Mouse (Mus musculus) colon, adult 2 months (tissue): ENCODE data around the gene Ifit1bl2. TPM values are rescaled to one million over a fixed set of nuclear protein-coding genes. Genes with fewer than 3 reads are reported as not detected.

ENCODE experiments used
- polyA plus RNA-seq: library from polyadenylated mRNA; depleted of rRNA; stranded (reverse); fragments of >200 nt; gene quantifications from 2 replicates; pipeline ENCODE4 v1.2.3, GENCODE M21; 2012; rRNA removed

Ifit1bl2 gene
- 0.57 and 1.0 TPM in 2 replicates for polyA plus RNA-seq

DNA sequence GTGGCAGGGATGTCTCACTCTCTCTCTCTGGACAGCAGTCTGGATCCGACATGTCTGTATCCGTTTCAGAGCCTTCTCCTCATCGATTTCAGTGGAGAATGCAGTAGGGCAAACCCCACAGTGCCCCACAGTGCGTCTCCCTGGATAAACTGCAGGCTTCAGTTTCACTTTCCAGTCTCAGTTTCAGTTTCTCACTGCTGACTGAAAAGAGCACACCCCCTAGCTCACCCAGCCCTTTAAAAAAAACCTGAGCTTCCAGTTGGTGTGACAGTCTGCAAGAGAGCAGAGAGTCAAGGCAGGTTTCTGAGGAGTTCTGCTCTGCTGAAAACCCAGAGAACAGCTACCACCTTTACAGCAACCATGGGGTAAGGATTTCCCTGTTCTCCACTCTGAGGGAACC, at the start of gene Ifit1bl2, which contains the start of gene Ifit1:
Gene Ifit1bl2 (minus strand): TSS at position 121 of the 400 bp plus-strand sequence.
Gene Ifit1 (plus strand): TSS at position 249 of the 400 bp plus-strand sequence.

DNA sequence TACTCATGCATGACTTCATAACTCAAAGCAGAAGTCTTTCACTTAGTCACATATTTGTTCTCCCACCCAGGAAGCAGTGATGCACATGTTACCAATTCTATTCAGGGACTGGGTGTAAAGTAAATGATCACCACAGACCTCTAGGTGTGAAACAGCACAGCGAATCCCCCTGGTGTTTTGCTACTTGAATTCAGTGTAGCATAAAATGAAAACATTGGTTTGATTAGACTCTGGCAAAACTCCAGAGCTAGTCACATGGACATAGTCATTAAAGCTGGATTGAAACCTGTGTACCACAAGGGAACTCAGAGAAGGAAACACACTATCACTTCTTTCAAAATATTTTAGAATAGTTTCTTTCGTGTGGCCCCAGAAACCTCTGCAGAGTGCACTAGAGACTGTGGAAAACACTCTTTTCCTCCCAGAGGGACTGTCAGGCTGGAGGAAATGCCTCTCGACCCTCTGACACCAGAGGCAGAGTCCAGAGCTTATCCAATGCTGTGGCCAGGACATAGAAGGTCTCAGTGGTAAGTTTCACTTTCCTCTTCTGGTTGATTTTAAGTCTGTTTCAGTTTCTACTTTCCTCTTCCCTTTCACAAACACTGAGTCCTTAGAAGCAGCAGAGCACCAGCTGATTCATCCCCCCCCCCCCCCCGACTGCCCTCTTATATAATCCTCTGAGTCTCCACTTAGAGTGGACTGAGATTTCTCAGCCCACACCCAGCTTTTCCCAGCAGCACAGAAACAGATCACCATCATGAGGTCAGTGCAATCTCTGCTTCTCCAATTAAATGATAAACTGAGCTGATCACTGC, 33.1 kb downstream of the Ifit1bl2 start, which contains the start of gene Ifit3b:
Gene Ifit3b (plus strand): TSS at position 734 of the 815 bp plus-strand sequence.

DNA sequence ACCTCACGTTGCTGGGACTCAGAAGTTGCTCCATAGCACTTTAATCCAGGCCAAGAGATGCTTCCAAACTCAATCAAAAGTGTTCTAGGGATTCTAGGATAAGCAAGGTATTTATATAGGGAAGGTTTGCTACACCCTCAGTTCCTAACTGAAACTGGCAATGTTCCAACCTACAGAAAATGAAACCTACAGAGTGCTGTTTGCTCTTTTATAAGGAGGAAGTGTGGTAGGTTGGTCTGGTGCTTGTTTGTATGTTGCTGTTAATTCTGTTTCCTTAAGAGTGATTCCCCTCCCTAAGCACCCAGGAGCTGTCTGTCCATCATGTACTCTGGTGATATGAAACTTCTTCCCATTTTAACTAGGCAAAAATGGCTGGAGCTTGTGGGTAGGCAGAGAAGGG, 38.7 kb downstream of the Ifit1bl2 start, which contains the start of gene Ifit1bl1:
Gene Ifit1bl1 (minus strand): TSS at position 69 of the 400 bp plus-strand sequence.

DNA sequence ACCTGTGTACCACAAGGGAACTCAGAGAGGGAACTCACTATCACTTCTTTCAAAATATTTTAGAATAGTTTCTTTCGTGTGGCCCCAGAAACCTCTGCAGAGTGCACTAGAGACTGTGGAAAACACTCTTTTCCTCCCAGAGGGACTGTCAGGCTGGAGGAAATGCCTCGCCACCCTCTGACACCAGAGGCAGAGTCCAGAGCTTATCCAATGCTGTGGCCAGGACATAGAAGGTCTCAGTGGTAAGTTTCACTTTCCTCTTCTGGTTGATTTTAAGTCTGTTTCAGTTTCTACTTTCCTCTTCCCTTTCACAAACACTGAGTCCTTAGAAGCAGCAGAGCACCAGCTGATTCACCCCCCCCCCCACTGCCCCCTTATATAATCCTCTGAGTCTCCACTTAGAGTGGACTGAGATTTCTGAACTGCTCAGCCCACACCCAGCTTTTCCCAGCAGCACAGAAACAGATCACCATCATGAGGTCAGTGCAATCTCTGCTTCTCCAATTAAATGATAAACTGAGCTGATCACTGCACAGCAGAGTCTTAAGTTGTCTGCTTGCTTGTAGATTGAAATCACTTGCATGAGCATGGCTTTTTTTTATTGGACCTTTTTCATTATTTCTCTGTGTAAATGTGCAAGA, 57.3 kb downstream of the Ifit1bl2 start, which contains the start of gene Ifit3:
Gene Ifit3 (plus strand): TSS at position 406 of the 641 bp plus-strand sequence.

Other genes with a start within 250 kb of the Ifit1bl2 start
- 9.0 and 10.7 TPM in 2 replicates for gene Ch25h, start 165.6 kb downstream of the Ifit1bl2 start, polyA plus RNA-seq
- 11.3 and 16.3 TPM in 2 replicates for gene Lipa, start 113.3 kb downstream of the Ifit1bl2 start, polyA plus RNA-seq
- gene Ifit2, start 90.0 kb downstream of the Ifit1bl2 start, polyA plus RNA-seq, result 0.86 and 0.87 TPM in 2 replicates
- 0.41 and 0.59 TPM in 2 replicates for gene Ifit3, start 57.2 kb downstream of the Ifit1bl2 start, polyA plus RNA-seq
- gene Ifit1bl1, start 38.8 kb downstream of the Ifit1bl2 start, polyA plus RNA-seq, result 12.0 and 18.9 TPM in 2 replicates
- gene Ifit3b, start 32.8 kb downstream of the Ifit1bl2 start, polyA plus RNA-seq, result 0.14 and 0.25 TPM in 2 replicates
- gene Ifit1, start 128 bp upstream of the Ifit1bl2 start, polyA plus RNA-seq, result 1.8 and 2.1 TPM in 2 replicates
- gene Slc16a12, start 106.5 kb upstream of the Ifit1bl2 start, polyA plus RNA-seq, result 2.0 and 3.0 TPM in 2 replicates
- 1.9 and 2.1 TPM in 2 replicates for gene Pank1, start 238.7 kb upstream of the Ifit1bl2 start, polyA plus RNA-seq